In the genomic region with DNA sequence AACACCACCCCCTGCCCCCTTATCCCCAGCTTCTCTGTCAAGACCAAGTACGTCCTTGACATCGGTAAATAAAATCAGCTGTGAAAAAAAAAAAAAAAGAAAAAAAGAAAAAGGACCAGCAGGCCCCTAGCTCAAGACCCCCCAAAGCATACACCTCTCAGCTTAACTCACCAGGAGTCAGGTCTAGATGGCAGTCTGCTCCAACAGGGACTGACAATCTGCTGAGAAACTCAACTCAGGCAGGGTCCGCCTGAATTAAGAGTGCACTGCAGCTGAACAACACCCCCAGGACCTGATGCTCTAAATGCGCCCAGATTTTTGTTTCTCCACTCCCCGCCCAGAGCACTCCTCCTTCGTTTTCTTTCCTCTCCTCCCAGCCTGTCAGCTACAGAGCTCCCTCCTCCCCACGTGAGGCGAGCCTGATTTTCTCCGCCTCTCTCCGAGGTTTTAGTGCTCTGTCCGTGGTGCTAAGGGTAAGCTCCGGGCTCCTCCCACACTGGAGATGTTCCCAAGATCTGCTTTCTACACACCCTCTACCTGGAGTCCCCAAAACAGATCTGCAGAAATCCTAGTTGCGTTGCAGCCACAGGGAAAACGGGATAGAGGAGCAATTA, we compare ENCODE assay signal across 8 mouse cellular contexts.
DNase-seq lines count a peak whose midpoint lies in the region; ATAC-seq and TF ChIP-seq lines count a peak whose summit lies in the region.

No protein-coding gene starts in this region.

- H3K4me2 ChIP-seq in heart, embryonic 13.5 days = peak overlapping the region; percentile 51
- H3K4me2 ChIP-seq in hindbrain, embryonic 14.5 days (replicated peaks) = peak overlapping the region; percentile 80

- no peak overlapping the region for H3K9ac ChIP-seq in heart, embryonic 13.5 days
- H3K9ac ChIP-seq in heart, adult 2 months (ENCODE audit: low read depth, low read length) = no peak overlapping the region
- peak overlapping the region; percentile 47 for H3K9ac ChIP-seq in hindbrain, embryonic 14.5 days

- H3K79me2 ChIP-seq in heart, adult 2 months (replicated peaks; ENCODE audit: control insufficient read depth, insufficient read depth, low read length) = no peaks in the 10 kb centered on the region

- H3K9me3 ChIP-seq in heart, embryonic 13.5 days = no peaks in the 10 kb centered on the region
- H3K9me3 ChIP-seq in hindbrain, embryonic 14.5 days (ENCODE audit: control insufficient read depth, low read length) = no peaks in the 10 kb centered on the region

- no peaks in the 10 kb centered on the region for H3K36me3 ChIP-seq in heart, embryonic 13.5 days
- H3K36me3 ChIP-seq in heart, adult 2 months (ENCODE audit: control insufficient read depth, insufficient read depth, low read length) = no peaks in the 10 kb centered on the region
- H3K36me3 ChIP-seq in hindbrain, embryonic 14.5 days (replicated peaks; ENCODE audit: control insufficient read depth, insufficient read depth) = no peaks in the 10 kb centered on the region

- H3K27me3 ChIP-seq in heart, embryonic 13.5 days (replicated peaks) = no peaks in the 10 kb centered on the region
- H3K27me3 ChIP-seq in heart, adult 2 months (ENCODE audit: control insufficient read depth, insufficient read depth, low read length) = no peaks in the 10 kb centered on the region
- H3K27me3 ChIP-seq in hindbrain, embryonic 14.5 days (ENCODE audit: control insufficient read depth, insufficient read depth, low read length) = no peaks in the 10 kb centered on the region

- H3K27ac ChIP-seq in heart, embryonic 13.5 days (replicated peaks) = no peak overlapping the region
- H3K27ac ChIP-seq in heart, adult 2 months = no peak overlapping the region
- H3K27ac ChIP-seq in hindbrain, embryonic 14.5 days = no peak overlapping the region

- no peak for ATAC-seq in heart, embryonic 13.5 days (ENCODE audit: extremely low read depth, insufficient number of reproducible peaks, low FRiP score, low TSS enrichment)
- peak; percentile 84 for ATAC-seq in hindbrain, embryonic 14.5 days (ENCODE audit: low FRiP score)

- TF ChIP-seq POLR2A in heart, adult 2 months (IDR thresholded peaks at IDR 0.05; ENCODE audit: insufficient read depth, low read depth, low read length) = no peak

- TF ChIP-seq EP300 in heart, adult 2 months (IDR thresholded peaks at IDR 0.05; ENCODE audit: insufficient read depth, low read depth, low read length) = no peak

- intact Hi-C loops in heart, adult 2 months (cut with DNase I) = no loop called here
- intact Hi-C loops in left cerebral cortex, postnatal 14 days (cut with DNase I) = no loop called here

- 2% methylated on average over 14 of the region's 14 CpGs for WGBS in heart, embryonic 13.5 days
- 3% methylated on average over 14 of the region's 14 CpGs for WGBS in heart, adult 2 months
- 2% methylated on average over 14 of the region's 14 CpGs for WGBS in hindbrain, embryonic 14.5 days

- no peak for TF ChIP-seq CTCF in heart, adult 2 months (IDR thresholded peaks at IDR 0.05)

- DNase-seq in heart, adult 2 months = no peak
- DNase-seq in embryo, embryonic 10.5 days (ENCODE audit: low spot score) = peak; percentile 72
- no peak for DNase-seq in hindbrain, embryonic 14.5 days (ENCODE audit: low spot score)
- peak; percentile 33 to 48 for DNase-seq in left cerebral cortex, postnatal 14 days (ENCODE audit: low spot score in 2 of 2)
- DNase-seq in ovary, postnatal 14 days (ENCODE audit: low spot score) = peak; percentile 2
- DNase-seq in thymus, postnatal 4 days = no peak
- no peak for DNase-seq in gastrocnemius, postnatal 10 days

- H3K4me1 ChIP-seq in heart, embryonic 13.5 days = no peaks in the 10 kb centered on the region
- no peaks in the 10 kb centered on the region for H3K4me1 ChIP-seq in heart, adult 2 months (ENCODE audit: control insufficient read depth, insufficient read depth, low read length)
- H3K4me1 ChIP-seq in hindbrain, embryonic 14.5 days (replicated peaks; ENCODE audit: control insufficient read depth, insufficient read depth, low read length) = peaks cover 12% of the 10 kb centered on the region

- no peak overlapping the region for H3K4me3 ChIP-seq in heart, embryonic 13.5 days
- H3K4me3 ChIP-seq in heart, adult 2 months = no peak overlapping the region
- H3K4me3 ChIP-seq in hindbrain, embryonic 14.5 days (replicated peaks; ENCODE audit: low read length) = peak overlapping the region; percentile 35

Comparison
In these comparisons a context has a peak if more than half of its experiments do, and no peak if none do; other contexts are left out.
1. DNase-seq: peak in embryo, embryonic 10.5 days (single experiment), left cerebral cortex, postnatal 14 days (2 of 2) and ovary, postnatal 14 days (single experiment); none in heart, adult 2 months (0 of 2), hindbrain, embryonic 14.5 days (single experiment), thymus, postnatal 4 days (single experiment) and gastrocnemius, postnatal 10 days (single experiment).